Mouse (Mus musculus) limb, embryonic 10.5 days (tissue): ENCODE results near the gene Borcs6. TPM values are rescaled to one million over a fixed set of nuclear protein-coding genes. Genes with fewer than 3 reads are reported as not detected.

ENCODE experiments used
- DNase-seq: peaks from one replicate; pipeline ENCODE4 v3.0.0-alpha.2; 2017; ENCODE audit warnings: low spot score
- H3K27ac ChIP-seq: fragments of 300-500 bp; sonication (generic); 2 replicates; pipeline ENCODE4 v1.5.1; 2016; ENCODE audit warnings: mild to moderate bottlenecking
- H3K27me3 ChIP-seq: fragments of 300-500 bp; sonication (generic); 2 replicates; pipeline ENCODE4 v1.6.1; 2016; ENCODE audit warnings: low read depth, mild to moderate bottlenecking; ENCODE audit not compliant: poor library complexity, severe bottlenecking
- H3K36me3 ChIP-seq: fragments of 300-500 bp; sonication (generic); 2 replicates; pipeline ENCODE4 v1.6.1; 2016; ENCODE audit warnings: mild to moderate bottlenecking, moderate library complexity
- H3K4me1 ChIP-seq: fragments of 300-500 bp; sonication (generic); 2 replicates; pipeline ENCODE4 v1.6.1; 2016
- H3K4me3 ChIP-seq: fragments of 300-500 bp; sonication (generic); 2 replicates; pipeline ENCODE4 v1.5.1; 2016; ENCODE audit warnings: mild to moderate bottlenecking, moderate library complexity
- H3K9me3 ChIP-seq: fragments of 300-500 bp; sonication (generic); replicated peaks from 2 replicates; pipeline ENCODE4 v1.6.1; 2016; ENCODE audit warnings: mild to moderate bottlenecking
- WGBS: fragments of 180-500 bp; shearing (Covaris S2); methylation state at CpG from one replicate; pipeline ENCODE4 v1.1.7; 2016; 5-methylcytosine and 5-hydroxymethylcytosine counted together
- polyA plus RNA-seq: library from polyadenylated mRNA; unstranded; fragments of >200 nt; fragmentation: Nextera tagmentation; extraction: Ambion mirVana; gene quantifications from 2 replicates; pipeline ENCODE4 v1.2.1, GENCODE M21; 2016

The Borcs6 gene
- polyA plus RNA-seq, 1 experiment from 2014 or later, result 6.0 TPM

- no peaks in the 10 kb centered on the region for H3K9me3 ChIP-seq
- H3K36me3 ChIP-seq, result peaks cover 56% of the 10 kb centered on the region
- H3K27ac ChIP-seq, result peak overlapping the region; percentile 75
- no peaks in the 10 kb centered on the region for H3K27me3 ChIP-seq
- 11% methylated on average over 8 of the region's 8 CpGs for WGBS
- peaks cover 32% of the 10 kb centered on the region for H3K4me1 ChIP-seq
- DNase-seq, result peak; percentile 81
- H3K4me3 ChIP-seq, result peak overlapping the region; percentile 65
Observed at GRCm38 (mm10) chr11:69035849-69036248, 23.7 kb upstream of the Borcs6 start.

GRCm38 (mm10) chr11:69036486-69037230 is 22.9 kb upstream of the Borcs6 start:
- peaks cover 48% of the 10 kb centered on the region for H3K36me3 ChIP-seq
- 9% methylated on average over 20 of the region's 20 CpGs for WGBS
- H3K4me1 ChIP-seq, result peaks cover 32% of the 10 kb centered on the region
- H3K4me3 ChIP-seq, result peak overlapping the region; percentile 65
- peak overlapping the region; percentile 86 for H3K27ac ChIP-seq
- no peaks in the 10 kb centered on the region for H3K27me3 ChIP-seq
- no peaks in the 10 kb centered on the region for H3K9me3 ChIP-seq
- peak; percentile 93 for DNase-seq

GRCm38 (mm10) chr11:69037231-69038061 is 22.1 kb upstream of the Borcs6 start:
- H3K27me3 ChIP-seq, result no peaks in the 10 kb centered on the region
- peaks cover 32% of the 10 kb centered on the region for H3K4me1 ChIP-seq
- peak overlapping the region; percentile 65 for H3K4me3 ChIP-seq
- H3K27ac ChIP-seq, result peak overlapping the region; percentile 86
- WGBS, result 1% methylated on average over 34 of the region's 34 CpGs
- peak; percentile 87 for DNase-seq
- no peaks in the 10 kb centered on the region for H3K9me3 ChIP-seq
- peaks cover 41% of the 10 kb centered on the region for H3K36me3 ChIP-seq

GRCm38 (mm10) chr11:69038173-69038572 is 21.3 kb upstream of the Borcs6 start:
- Histone ChIP-seq H3K27me3 (no peaks in the 10 kb centered on the region), H3K36me3 (peaks cover 34% of the 10 kb centered on the region), H3K4me1 (peaks cover 32% of the 10 kb centered on the region), H3K4me3 (peak overlapping the region; percentile 65; the same call in 1 of the 2 replicates), H3K9me3 (no peaks in the 10 kb centered on the region), H3K27ac (0 out of 2 replicates have a peak overlapping the region, but pooled peaks have one; percentile 4)
- DNase-seq, result no peak
- 73% methylated on average over 5 of the region's 5 CpGs for WGBS

- Histone ChIP-seq H3K4me3 (peak within 1 kb of the TSS; percentile 84), H3K9me3 (no peaks in the 10 kb centered on the region), H3K27me3 (no peaks in the 10 kb centered on the region), H3K36me3 (peaks cover 34% of the 10 kb centered on the region), H3K4me1 (peaks cover 25% of the 10 kb centered on the region), H3K27ac (peak within 1 kb of the TSS; percentile 95)
- WGBS, result 1% methylated on average over 54 of the region's 54 CpGs
- peak; percentile 89 for DNase-seq
Observed at GRCm38 (mm10) chr11:69045531-69046394, 13.8 kb upstream of the Borcs6 start, which contains the start of gene Aurkb. TSS of gene Aurkb (plus strand) at chr11:69045647.

GRCm38 (mm10) chr11:69046395-69046774 is 13.1 kb upstream of the Borcs6 start:
- Histone ChIP-seq H3K4me3 (peak overlapping the region; percentile 84), H3K27me3 (no peaks in the 10 kb centered on the region), H3K27ac (peak overlapping the region; percentile 95), H3K4me1 (peaks cover 25% of the 10 kb centered on the region), H3K9me3 (no peaks in the 10 kb centered on the region), H3K36me3 (peaks cover 41% of the 10 kb centered on the region)
- 27% methylated on average over 9 of the region's 9 CpGs for WGBS
- DNase-seq, result no peak

- 94% methylated on average over 12 of the region's 12 CpGs for whole genome bisulfite sequencing
- H3K4me3 ChIP-seq, result peak overlapping the region; percentile 84
- H3K4me1 ChIP-seq, result peaks cover 25% of the 10 kb centered on the region
- peaks cover 52% of the 10 kb centered on the region for H3K36me3 ChIP-seq
- H3K27ac ChIP-seq, result no peak overlapping the region; the same call in 1 of the 2 replicates
- DNase-seq, result no peak
- H3K9me3 ChIP-seq, result no peaks in the 10 kb centered on the region
- H3K27me3 ChIP-seq, result no peaks in the 10 kb centered on the region
Observed at GRCm38 (mm10) chr11:69047592-69047991, 11.9 kb upstream of the Borcs6 start.

- H3K4me3 ChIP-seq, result peak overlapping the region; percentile 84
- no peak for DNase-seq
- 96% methylated on average over 14 of the region's 14 CpGs for WGBS
- no peaks in the 10 kb centered on the region for H3K27me3 ChIP-seq
- H3K4me1 ChIP-seq, result peaks cover 25% of the 10 kb centered on the region
- no peak overlapping the region for H3K27ac ChIP-seq
- H3K36me3 ChIP-seq, result peaks cover 58% of the 10 kb centered on the region
- no peaks in the 10 kb centered on the region for H3K9me3 ChIP-seq
Observed at GRCm38 (mm10) chr11:69048151-69048550, 11.4 kb upstream of the Borcs6 start.

- no peak for DNase-seq
- no peaks in the 10 kb centered on the region for H3K9me3 ChIP-seq
- 94% methylated on average over 8 of the region's 8 CpGs for WGBS
- no peak overlapping the region for H3K27ac ChIP-seq
- peaks cover 25% of the 10 kb centered on the region for H3K4me1 ChIP-seq
- no peak overlapping the region for H3K4me3 ChIP-seq
- no peaks in the 10 kb centered on the region for H3K27me3 ChIP-seq
- peaks cover 71% of the 10 kb centered on the region for H3K36me3 ChIP-seq
Observed at GRCm38 (mm10) chr11:69050748-69051147, 8.8 kb upstream of the Borcs6 start.

- peaks cover 19% of the 10 kb centered on the region for H3K4me1 ChIP-seq
- no peaks in the 10 kb centered on the region for H3K27me3 ChIP-seq
- peaks cover 71% of the 10 kb centered on the region for H3K36me3 ChIP-seq
- no peaks in the 10 kb centered on the region for H3K9me3 ChIP-seq
- WGBS, result 93% methylated on average over 4 of the region's 4 CpGs
- no peak for DNase-seq
- no peak overlapping the region for H3K4me3 ChIP-seq
- no peak overlapping the region for H3K27ac ChIP-seq
Observed at GRCm38 (mm10) chr11:69051771-69052170, 7.7 kb upstream of the Borcs6 start.

GRCm38 (mm10) chr11:69052824-69053421 is 6.6 kb upstream of the Borcs6 start:
- Histone ChIP-seq H3K27me3 (no peaks in the 10 kb centered on the region), H3K36me3 (peaks cover 65% of the 10 kb centered on the region), H3K4me1 (peaks cover 8% of the 10 kb centered on the region), H3K9me3 (no peaks in the 10 kb centered on the region), H3K4me3 (no peak overlapping the region), H3K27ac (no peak overlapping the region)
- DNase-seq, result no peak
- WGBS, result 84% methylated on average over 2 of the region's 2 CpGs

- 80% methylated on average over 3 of the region's 3 CpGs for WGBS
- H3K27ac ChIP-seq, result no peak overlapping the region
- H3K27me3 ChIP-seq, result no peaks in the 10 kb centered on the region
- no peak for DNase-seq
- H3K4me1 ChIP-seq, result peaks cover 6% of the 10 kb centered on the region
- H3K9me3 ChIP-seq, result no peaks in the 10 kb centered on the region
- peaks cover 56% of the 10 kb centered on the region for H3K36me3 ChIP-seq
- no peak overlapping the region for H3K4me3 ChIP-seq
Observed at GRCm38 (mm10) chr11:69053848-69054247, 5.7 kb upstream of the Borcs6 start.
